9 mouse cellular contexts compared by ENCODE assay signal in the genomic region with DNA sequence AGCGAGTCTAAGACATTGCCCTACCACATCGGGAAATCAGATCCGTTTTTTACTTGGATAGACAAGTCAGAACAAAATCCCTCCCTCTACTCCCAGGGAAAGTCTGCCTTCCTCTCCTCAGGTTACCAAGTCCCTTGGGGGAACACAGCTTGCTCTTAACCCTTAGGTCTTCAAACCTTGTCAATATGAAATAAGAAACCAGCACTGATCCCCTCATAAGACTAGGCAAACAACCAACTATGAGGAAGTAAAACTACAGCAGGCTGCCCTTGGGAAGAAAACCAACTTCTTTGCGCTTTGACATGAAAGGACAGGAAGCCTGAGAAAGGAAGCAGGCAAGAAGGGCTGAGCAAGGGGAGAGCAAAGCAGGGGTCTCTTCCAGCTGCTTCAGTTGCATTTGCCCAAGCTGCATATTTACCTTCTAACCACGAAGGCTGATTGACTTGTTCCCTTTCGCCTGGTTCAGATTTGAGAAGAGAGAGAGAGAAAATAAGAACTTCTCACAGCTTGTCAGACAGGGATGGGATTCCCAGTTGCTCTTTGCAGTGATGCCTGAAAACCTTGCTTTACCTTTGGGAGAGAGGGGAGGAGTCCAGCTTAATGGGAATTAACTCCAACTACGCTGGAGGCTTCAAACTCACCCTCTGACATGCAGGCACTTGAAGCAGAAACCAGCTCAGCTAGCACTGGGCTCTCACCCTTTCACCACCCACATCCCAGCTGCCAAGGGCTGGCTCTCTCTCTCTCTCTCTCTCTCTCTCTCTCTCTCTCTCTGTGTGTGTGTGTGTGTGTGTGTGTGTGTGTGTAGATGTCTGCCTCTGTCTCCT. TPM values are rescaled to one million over a fixed set of nuclear protein-coding genes. Genes with fewer than 3 reads are reported as not detected.
A peak's percentile ranks its signal among the peaks of the same experiment; 100 is the strongest.
DNase-seq lines count a peak whose midpoint lies in the region; ATAC-seq and TF ChIP-seq lines count a peak whose summit lies in the region.
"Had no signal": no experiment of that assay in that cellular context is flagged by ENCODE, and none has a peak within 500 bp of the region (broad histone marks: within the 10 kb centered on the region; RNA-seq: fewer than 3 reads in every experiment).

TSS of gene Lhfpl1 (minus strand) at position 713 of the 827 bp plus-strand sequence.

- H3K4me2 ChIP-seq in heart, embryonic 11.5 days, result peak within 1 kb of the TSS; percentile 35
- no peak within 1 kb of the TSS for H3K4me2 ChIP-seq in midbrain, embryonic 14.5 days (ENCODE audit: low read length)
- H3K4me2 ChIP-seq in midbrain, embryonic 16.5 days (ENCODE audit: low read length), result no peak within 1 kb of the TSS
- peak within 1 kb of the TSS; percentile 47 for H3K4me2 ChIP-seq in limb, embryonic 13.5 days (replicated peaks)

- no peaks in the 10 kb centered on the region for H3K36me3 ChIP-seq in heart, embryonic 11.5 days (ENCODE audit: control insufficient read depth, insufficient read depth, low read length)
- no peaks in the 10 kb centered on the region for H3K36me3 ChIP-seq in midbrain, embryonic 14.5 days (ENCODE audit: control insufficient read depth, insufficient read depth, low read length)
- H3K36me3 ChIP-seq in midbrain, embryonic 16.5 days (ENCODE audit: control insufficient read depth, insufficient read depth, low read length), result no peaks in the 10 kb centered on the region
- no peaks in the 10 kb centered on the region for H3K36me3 ChIP-seq in limb, embryonic 13.5 days

- WGBS in heart, embryonic 11.5 days (ENCODE audit: insufficient replicate concordance), result 33% methylated on average over 7 of the region's 7 CpGs
- 39% methylated on average over 7 of the region's 7 CpGs for WGBS in midbrain, embryonic 14.5 days
- WGBS in midbrain, embryonic 16.5 days, result 41% methylated on average over 7 of the region's 7 CpGs
- WGBS in limb, embryonic 13.5 days, result 19% methylated on average over 7 of the region's 7 CpGs
- WGBS in cerebellum, adult 2 months, result 34% methylated on average over 7 of the region's 7 CpGs

- no peak for TF ChIP-seq POLR2A in cerebellum, adult 2 months (IDR thresholded peaks at IDR 0.05; ENCODE audit: borderline replicate concordance, insufficient read depth, low read length)

- H3K9ac ChIP-seq in heart, embryonic 11.5 days (ENCODE audit: low read depth, low read length), result no peak within 1 kb of the TSS
- no peak within 1 kb of the TSS for H3K9ac ChIP-seq in midbrain, embryonic 14.5 days (replicated peaks; ENCODE audit: low read length)
- no peak within 1 kb of the TSS for H3K9ac ChIP-seq in midbrain, embryonic 16.5 days (ENCODE audit: low read depth, low read length)
- H3K9ac ChIP-seq in limb, embryonic 13.5 days, result no peak within 1 kb of the TSS

- no peak for TF ChIP-seq CTCF in cerebellum, adult 2 months (IDR thresholded peaks at IDR 0.05; ENCODE audit: borderline replicate concordance, insufficient read depth, low read depth, low read length)

- no peak within 1 kb of the TSS for H3K27ac ChIP-seq in heart, embryonic 11.5 days (ENCODE audit: low read depth, low read length)
- no peak within 1 kb of the TSS for H3K27ac ChIP-seq in midbrain, embryonic 14.5 days (replicated peaks; ENCODE audit: low read depth, low read length)
- no peak within 1 kb of the TSS for H3K27ac ChIP-seq in midbrain, embryonic 16.5 days (ENCODE audit: low read length)
- H3K27ac ChIP-seq in limb, embryonic 13.5 days, result peak within 1 kb of the TSS; percentile 69; the same call in 1 of the 2 replicates
- H3K27ac ChIP-seq in cerebellum, adult 2 months (ENCODE audit: insufficient read depth, low read length), result no peak within 1 kb of the TSS

- no peaks in the 10 kb centered on the region for H3K9me3 ChIP-seq in heart, embryonic 11.5 days (replicated peaks; ENCODE audit: control insufficient read depth, low read length)
- H3K9me3 ChIP-seq in midbrain, embryonic 14.5 days (ENCODE audit: control insufficient read depth, low read length), result no peaks in the 10 kb centered on the region
- H3K9me3 ChIP-seq in midbrain, embryonic 16.5 days (replicated peaks; ENCODE audit: control insufficient read depth, low read length, poor library complexity, severe bottlenecking), result no peaks in the 10 kb centered on the region
- H3K9me3 ChIP-seq in limb, embryonic 13.5 days, result no peaks in the 10 kb centered on the region

- no peaks in the 10 kb centered on the region for H3K27me3 ChIP-seq in heart, embryonic 11.5 days (ENCODE audit: control insufficient read depth, insufficient read depth, low read length)
- no peaks in the 10 kb centered on the region for H3K27me3 ChIP-seq in midbrain, embryonic 14.5 days (ENCODE audit: control insufficient read depth, insufficient read depth, low read length)
- no peaks in the 10 kb centered on the region for H3K27me3 ChIP-seq in midbrain, embryonic 16.5 days (ENCODE audit: control insufficient read depth, insufficient read depth, low read depth, low read length)
- 0 out of 2 replicates have a peak, but pooled peaks cover 3% of the 10 kb centered on the region for H3K27me3 ChIP-seq in limb, embryonic 13.5 days
- H3K27me3 ChIP-seq in cerebellum, adult 2 months (ENCODE audit: control insufficient read depth, insufficient read depth, low read length), result no peaks in the 10 kb centered on the region

- no peak for DNase-seq in heart, postnatal 10 days
- DNase-seq in midbrain, embryonic 14.5 days, result peak; percentile 1
- peak; percentile 20 for DNase-seq in thymus, postnatal 4 days
- DNase-seq in cerebellum, adult 2 months, result no peak
- no peak for DNase-seq in lung, postnatal 14 days
- DNase-seq: cerebellum, adult 11 months had no signal

- H3K4me3 ChIP-seq in heart, embryonic 11.5 days (ENCODE audit: low read depth, low read length), result no peak within 1 kb of the TSS
- no peak within 1 kb of the TSS for H3K4me3 ChIP-seq in midbrain, embryonic 14.5 days (replicated peaks; ENCODE audit: low read depth, low read length)
- no peak within 1 kb of the TSS for H3K4me3 ChIP-seq in midbrain, embryonic 16.5 days (ENCODE audit: low read depth, low read length)
- peak within 1 kb of the TSS; percentile 20 for H3K4me3 ChIP-seq in limb, embryonic 13.5 days
- no peak within 1 kb of the TSS for H3K4me3 ChIP-seq in cerebellum, adult 2 months (replicated peaks; ENCODE audit: insufficient read depth, low read depth, low read length)

- no peaks in the 10 kb centered on the region for H3K4me1 ChIP-seq in heart, embryonic 11.5 days (ENCODE audit: control insufficient read depth, insufficient read depth, low read length)
- H3K4me1 ChIP-seq in midbrain, embryonic 14.5 days (ENCODE audit: control insufficient read depth, insufficient read depth, low read length), result no peaks in the 10 kb centered on the region
- H3K4me1 ChIP-seq in midbrain, embryonic 16.5 days (ENCODE audit: control insufficient read depth, insufficient read depth, low read length), result no peaks in the 10 kb centered on the region
- H3K4me1 ChIP-seq in limb, embryonic 13.5 days, result no peaks in the 10 kb centered on the region
- H3K4me1 ChIP-seq in cerebellum, adult 2 months (ENCODE audit: control insufficient read depth, insufficient read depth, low read length), result no peaks in the 10 kb centered on the region

- intact Hi-C loops in heart, postnatal 10 days (cut with DNase I), result no loop called here

- ATAC-seq in heart, embryonic 11.5 days (replicated peaks; ENCODE audit: insufficient number of reproducible peaks, low FRiP score, low TSS enrichment), result no peak; the same call in 1 of the 2 replicates
- ATAC-seq in midbrain, embryonic 14.5 days (ENCODE audit: low FRiP score, low TSS enrichment), result no peak
- no peak for ATAC-seq in midbrain, embryonic 16.5 days
- ATAC-seq in limb, embryonic 13.5 days (ENCODE audit: low FRiP score, low read depth), result peak; percentile 88

RNA-seq across cellular contexts. Expression of gene Lhfpl1, which starts in this region (rescaled TPM):
- 1.1 TPM in 2 replicates for polyA plus RNA-seq in heart, embryonic 11.5 days (2014; fragmentation: Nextera tagmentation; extraction: Ambion mirVana)
- total RNA-seq in heart, postnatal 10 days (2021), result not detected
- polyA plus RNA-seq in midbrain, embryonic 14.5 days (2014; fragmentation: Nextera tagmentation; extraction: Ambion mirVana), result 0.12 TPM in 1 of 2 replicates, not detected in the other
- polyA plus RNA-seq in midbrain, embryonic 16.5 days (2015; fragmentation: Nextera tagmentation; extraction: Ambion mirVana), result not detected in 2 replicates
- polyA plus RNA-seq in limb, embryonic 13.5 days (2015; fragmentation: Nextera tagmentation; extraction: Ambion mirVana), result 6.5 and 8.2 TPM in 2 replicates
- 0.32 and 0.62 TPM in 2 replicates for polyA plus RNA-seq in cerebellum, adult 2 months (2012; rRNA removed)

Comparison
In these comparisons a context has a peak if more than half of its experiments do, and no peak if none do; other contexts are left out.
1. Peak in DNase-seq in midbrain, embryonic 14.5 days; RNA of the gene not detected or under 1 TPM.
2. H3K4me2 ChIP-seq: peak in heart, embryonic 11.5 days (single experiment) and limb, embryonic 13.5 days (single experiment); none in midbrain, embryonic 14.5 days (single experiment) and midbrain, embryonic 16.5 days (single experiment).